Mouse (Mus musculus): ENCODE measurements at regions not wholly inside any gene's neighbourhood (a gene's known extent, or its start where the extent isn't known, plus 50 kb on each side); places are given as distances from the start of the nearest gene placed in this dataset.
A peak's percentile ranks its signal among the peaks of the same experiment; 100 is the strongest.

GRCm38 (mm10) chr2:56576588-56576987, 547.2 kb downstream of the Nr4a2 start:
- no peak for DNase-seq (ENCODE audit: low spot score in 2 of 2)

GRCm38 (mm10) chr2:56572757-56573156, 551.0 kb downstream of the Nr4a2 start:
- DNase-seq (ENCODE audit: low spot score in 2 of 2): no peak

- DNase-seq (ENCODE audit: low spot score in 2 of 2): peak in 1 of 2 experiments; percentile 28
Measured at GRCm38 (mm10) chr2:56561321-56561720, 562.5 kb downstream of the Nr4a2 start.

GRCm38 (mm10) chr2:56552197-56552964, 571.4 kb downstream of the Nr4a2 start:
- DNase-seq (ENCODE audit: low spot score in 2 of 2): no peak

- DNase-seq (ENCODE audit: low spot score in 2 of 2): no peak
Measured at GRCm38 (mm10) chr2:56550163-56550562, 573.6 kb downstream of the Nr4a2 start.

- DNase-seq (ENCODE audit: low spot score in 2 of 2): no peak
Measured at GRCm38 (mm10) chr2:56540714-56541113, 583.1 kb downstream of the Nr4a2 start.

- no peak for DNase-seq (ENCODE audit: low spot score in 2 of 2)
Measured at GRCm38 (mm10) chr2:56539828-56540227, 584.0 kb downstream of the Nr4a2 start.

GRCm38 (mm10) chr2:56519428-56519827, 604.4 kb downstream of the Nr4a2 start:
- no peak for DNase-seq (ENCODE audit: low spot score in 2 of 2)
